Mouse (Mus musculus) ES-Bruce4 (cell line): Measurements from ENCODE around the gene Mptx2. TPM values are rescaled to one million over a fixed set of nuclear protein-coding genes. Genes with fewer than 3 reads are reported as not detected.

Source experiments
- H3K27ac ChIP-seq: 2 replicates; pipeline ENCODE4 v1.5.1; 2012; ENCODE audit warnings: low read length, inconsistent platforms; ENCODE audit not compliant: insufficient read depth
- H3K27me3 ChIP-seq: 2 replicates; pipeline ENCODE4 v1.6.1; 2012; ENCODE audit warnings: mild to moderate bottlenecking, low read length, inconsistent platforms; ENCODE audit not compliant: control insufficient read depth, poor library complexity, insufficient read depth, severe bottlenecking
- H3K36me3 ChIP-seq: 2 replicates; pipeline ENCODE4 v1.6.1; 2012; ENCODE audit warnings: inconsistent platforms, mild to moderate bottlenecking, low read length, moderate library complexity; ENCODE audit not compliant: control insufficient read depth, poor library complexity, insufficient read depth, severe bottlenecking
- H3K4me1 ChIP-seq: one replicate; pipeline ENCODE4 v1.8.1; 2011; ENCODE audit warnings: low read length; ENCODE audit not compliant: control insufficient read depth, insufficient read depth
- H3K4me3 ChIP-seq: 2 replicates; pipeline ENCODE4 v1.5.1; 2011; ENCODE audit warnings: low read depth, mild to moderate bottlenecking, low read length
- H3K9ac ChIP-seq: 2 replicates; pipeline ENCODE4 v1.6.1; 2012; ENCODE audit warnings: low read depth, mild to moderate bottlenecking, inconsistent platforms; ENCODE audit not compliant: poor library complexity, severe bottlenecking
- H3K9me3 ChIP-seq: replicated peaks from 2 replicates; pipeline ENCODE4 v1.6.1; 2012; ENCODE audit warnings: mild to moderate bottlenecking, low read length, inconsistent platforms; ENCODE audit not compliant: control insufficient read depth, poor library complexity, insufficient read depth, severe bottlenecking
- CTCF ChIP-seq: IDR thresholded peaks from one replicate; pipeline ENCODE4 v1.8.1; 2011; ENCODE audit warnings: low read depth, low read length
- EP300 ChIP-seq: IDR thresholded peaks from 2 replicates; pipeline ENCODE4 v1.6.1; 2011; ENCODE audit warnings: low read depth, low read length; ENCODE audit not compliant: insufficient read depth
- POLR2A ChIP-seq: IDR thresholded peaks from one replicate; pipeline ENCODE4 v1.8.1; 2011; ENCODE audit warnings: low read length; ENCODE audit not compliant: insufficient read depth
- polyA plus RNA-seq: library from polyadenylated mRNA; stranded (reverse); fragments of >200 nt; gene quantifications from 2 replicates; pipeline ENCODE4 v1.2.4, GENCODE M21; 2011; ENCODE audit warnings: low read depth; ENCODE audit not compliant: missing spikeins, insufficient read depth, insufficient read length

Gene Mptx2
- polyA plus RNA-seq: not detected in 2 replicates

DNA sequence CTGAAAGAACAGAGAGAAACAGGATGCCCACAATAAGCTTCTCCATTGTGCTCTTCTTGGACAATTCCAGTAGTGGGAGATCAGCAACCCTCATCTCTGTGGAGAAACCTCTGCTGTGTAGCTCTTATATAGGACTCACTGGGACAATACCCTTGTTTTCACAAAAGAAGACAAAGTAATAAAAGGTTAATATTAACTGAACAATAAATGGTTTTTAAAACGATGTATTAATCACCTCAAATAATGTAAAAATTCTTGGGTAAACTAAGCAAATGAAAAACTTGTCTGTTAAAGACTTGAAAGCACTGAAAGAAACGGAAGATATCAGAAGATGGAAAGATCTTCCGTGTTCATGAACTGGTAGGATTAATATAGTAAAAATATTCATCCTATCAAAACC, at the start of gene Mptx2:
TSS of gene Mptx2 (minus strand) at position 101 of the 400 bp plus-strand sequence.
- no peaks in the 10 kb centered on the region for H3K4me1 ChIP-seq
- no peak within 1 kb of the TSS for H3K27ac ChIP-seq
- no peaks in the 10 kb centered on the region for H3K36me3 ChIP-seq
- H3K9ac ChIP-seq: no peak within 1 kb of the TSS
- H3K9me3 ChIP-seq: no peaks in the 10 kb centered on the region
- no peak within 1 kb of the TSS for H3K4me3 ChIP-seq
- H3K27me3 ChIP-seq: no peaks in the 10 kb centered on the region
- TF ChIP-seq CTCF (no peak), EP300 (no peak), POLR2A (no peak)

- H3K4me3 ChIP-seq: no peak overlapping the region
- H3K36me3 ChIP-seq: no peaks in the 10 kb centered on the region
- no peak overlapping the region for H3K9ac ChIP-seq
- TF ChIP-seq CTCF (no peak), POLR2A (no peak), EP300 (no peak)
- no peaks in the 10 kb centered on the region for H3K27me3 ChIP-seq
- no peaks in the 10 kb centered on the region for H3K4me1 ChIP-seq
- no peaks in the 10 kb centered on the region for H3K9me3 ChIP-seq
- no peak overlapping the region for H3K27ac ChIP-seq
Measured at GRCm38 (mm10) chr1:173326552-173326951, 49.0 kb upstream of the Mptx2 start.

DNA sequence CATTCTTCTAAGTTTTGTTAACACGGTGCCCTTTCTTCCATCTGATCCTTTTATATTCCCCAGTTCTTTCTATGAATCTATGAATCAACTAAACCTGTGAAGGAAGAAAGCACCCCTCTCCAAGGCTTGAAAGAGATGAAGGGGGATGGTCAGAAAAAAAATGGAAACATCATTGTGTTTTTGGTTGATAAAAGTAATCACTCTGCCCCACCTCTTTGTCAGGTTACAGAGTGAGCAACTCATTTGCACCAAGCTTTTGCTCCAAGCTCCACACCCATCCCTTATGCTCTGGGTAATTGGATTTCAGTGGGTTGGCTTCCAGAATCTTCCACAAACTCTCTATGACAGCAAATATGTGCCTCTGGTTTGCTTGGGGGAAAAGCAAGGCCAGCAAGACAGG, 47.8 kb upstream of the Mptx2 start:
- no peak overlapping the region for H3K9ac ChIP-seq
- no peak overlapping the region for H3K27ac ChIP-seq
- H3K4me3 ChIP-seq: no peak overlapping the region
- no peaks in the 10 kb centered on the region for H3K36me3 ChIP-seq
- no peaks in the 10 kb centered on the region for H3K9me3 ChIP-seq
- H3K4me1 ChIP-seq: no peaks in the 10 kb centered on the region
- no peaks in the 10 kb centered on the region for H3K27me3 ChIP-seq
- TF ChIP-seq EP300 (no peak), CTCF (no peak), POLR2A (no peak)

DNA sequence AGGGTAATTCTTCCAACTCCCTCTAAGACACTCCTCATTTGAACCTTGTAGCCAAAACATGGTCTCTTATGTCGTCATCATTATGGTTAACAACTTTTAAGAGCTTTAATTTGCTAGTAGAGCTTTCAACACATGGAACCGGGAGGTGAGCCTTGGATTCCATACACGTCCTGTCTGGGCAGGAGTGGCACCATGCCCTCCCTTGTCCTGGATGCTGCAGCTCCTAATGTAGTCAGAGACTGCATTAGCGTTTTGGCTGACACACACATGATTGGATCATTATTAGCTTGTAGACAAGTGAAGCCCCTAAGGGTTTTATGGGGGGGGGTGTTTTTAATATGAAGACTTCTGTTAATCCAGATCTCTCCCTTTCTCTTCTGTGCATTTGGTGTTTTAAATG, 47.4 kb upstream of the Mptx2 start:
- no peaks in the 10 kb centered on the region for H3K9me3 ChIP-seq
- H3K4me3 ChIP-seq: no peak overlapping the region
- TF ChIP-seq CTCF (no peak), EP300 (no peak), POLR2A (no peak)
- no peaks in the 10 kb centered on the region for H3K36me3 ChIP-seq
- no peak overlapping the region for H3K27ac ChIP-seq
- no peaks in the 10 kb centered on the region for H3K27me3 ChIP-seq
- H3K9ac ChIP-seq: no peak overlapping the region
- H3K4me1 ChIP-seq: no peaks in the 10 kb centered on the region

- TF ChIP-seq EP300 (no peak), POLR2A (no peak), CTCF (peak; percentile 61)
- Histone ChIP-seq H3K27me3 (no peaks in the 10 kb centered on the region), H3K9me3 (no peaks in the 10 kb centered on the region), H3K9ac (no peak overlapping the region), H3K4me1 (no peaks in the 10 kb centered on the region), H3K4me3 (no peak overlapping the region), H3K36me3 (no peaks in the 10 kb centered on the region), H3K27ac (no peak overlapping the region)
Measured at GRCm38 (mm10) chr1:173323839-173324585, 46.4 kb upstream of the Mptx2 start.

- Histone ChIP-seq H3K27ac (no peak overlapping the region), H3K9ac (no peak overlapping the region), H3K4me3 (no peak overlapping the region), H3K27me3 (no peaks in the 10 kb centered on the region), H3K4me1 (no peaks in the 10 kb centered on the region), H3K9me3 (no peaks in the 10 kb centered on the region), H3K36me3 (no peaks in the 10 kb centered on the region)
- no peak for TF ChIP-seq CTCF
- TF ChIP-seq POLR2A: no peak
- no peak for TF ChIP-seq EP300
Measured at GRCm38 (mm10) chr1:173322249-173322627, 44.7 kb upstream of the Mptx2 start.
